Mouse (Mus musculus): Measurements from ENCODE around the gene Dnah9. TPM values are rescaled to one million over a fixed set of nuclear protein-coding genes. Genes with fewer than 3 reads are reported as not detected.

Gene Dnah9
- polyA plus RNA-seq, 1 experiment from 2014 or later, result 0.14 TPM

- Histone ChIP-seq H3K4me1 (ENCODE audit: control insufficient read depth in 2 of 2, insufficient read depth in 2 of 2, low read length in 2 of 2) (no peaks in the 10 kb centered on the region), H3K27me3 (ENCODE audit: control insufficient read depth, insufficient read depth, low read length) (no peaks in the 10 kb centered on the region), H3K4me3 (ENCODE audit: control insufficient read depth in 1 of 2, insufficient read depth in 1 of 2, low read depth in 1 of 2, low read length in 2 of 2) (no peak overlapping the region), H3K9me3 (ENCODE audit: control insufficient read depth, low read length) (no peaks in the 10 kb centered on the region), H3K9ac (ENCODE audit: low read length) (no peak overlapping the region), H3K4me2 (ENCODE audit: low read length) (no peak overlapping the region), H3K36me3 (ENCODE audit: control insufficient read depth, insufficient read depth, low read length) (no peaks in the 10 kb centered on the region), H3K27ac (replicated peaks in 1 of 2; ENCODE audit: control insufficient read depth in 1 of 2, insufficient read depth in 1 of 2, low read depth in 2 of 2, low read length in 2 of 2) (no peak overlapping the region)
- ATAC-seq (ENCODE audit: insufficient number of reproducible peaks, insufficient read depth, low FRiP score, low read depth), result no peak
- WGBS, result 14% methylated on average over 1 of the region's 1 CpGs
These were observed 316.3 kb downstream of the Dnah9 start for GRCm38 (mm10) chr11:65852066-65852465.

GRCm38 (mm10) chr11:65846446-65846845, 321.9 kb downstream of the Dnah9 start:
- no peak for ATAC-seq (ENCODE audit: insufficient number of reproducible peaks, insufficient read depth, low FRiP score, low read depth)
- no peaks in the 10 kb centered on the region for H3K27me3 ChIP-seq (ENCODE audit: control insufficient read depth, insufficient read depth, low read length)
- H3K4me3 ChIP-seq (ENCODE audit: control insufficient read depth in 1 of 2, insufficient read depth in 1 of 2, low read depth in 1 of 2, low read length in 2 of 2), result no peak overlapping the region
- no peaks in the 10 kb centered on the region for H3K9me3 ChIP-seq (ENCODE audit: control insufficient read depth, low read length)
- H3K27ac ChIP-seq (replicated peaks in 1 of 2; ENCODE audit: control insufficient read depth in 1 of 2, insufficient read depth in 1 of 2, low read depth in 2 of 2, low read length in 2 of 2), result no peak overlapping the region
- H3K36me3 ChIP-seq (ENCODE audit: control insufficient read depth, insufficient read depth, low read length), result no peaks in the 10 kb centered on the region
- H3K4me1 ChIP-seq (ENCODE audit: control insufficient read depth in 2 of 2, insufficient read depth in 2 of 2, low read length in 2 of 2), result no peaks in the 10 kb centered on the region
- no peak overlapping the region for H3K9ac ChIP-seq (ENCODE audit: low read length)
- 43% methylated on average over 5 of the region's 5 CpGs for WGBS
- H3K4me2 ChIP-seq (ENCODE audit: low read length), result no peak overlapping the region

- WGBS, result 53% methylated on average over 8 of the region's 8 CpGs
- no peak overlapping the region for H3K9ac ChIP-seq (ENCODE audit: low read length)
- no peaks in the 10 kb centered on the region for H3K27me3 ChIP-seq (ENCODE audit: control insufficient read depth, insufficient read depth, low read length)
- H3K4me2 ChIP-seq (ENCODE audit: low read length), result no peak overlapping the region
- H3K36me3 ChIP-seq (ENCODE audit: control insufficient read depth, insufficient read depth, low read length), result no peaks in the 10 kb centered on the region
- H3K4me3 ChIP-seq (ENCODE audit: control insufficient read depth in 1 of 2, insufficient read depth in 1 of 2, low read depth in 1 of 2, low read length in 2 of 2), result no peak overlapping the region
- 0 out of 4 replicates have a peak overlapping the region, but pooled peaks of 1 of the 2 experiments have one; percentile 1 for H3K27ac ChIP-seq (replicated peaks in 1 of 2; ENCODE audit: control insufficient read depth in 1 of 2, insufficient read depth in 1 of 2, low read depth in 2 of 2, low read length in 2 of 2)
- H3K4me1 ChIP-seq (ENCODE audit: control insufficient read depth in 2 of 2, insufficient read depth in 2 of 2, low read length in 2 of 2), result peaks cover 4 to 5% of the 10 kb centered on the region in 2 experiments; a peak in 2 of 4 replicates
- no peaks in the 10 kb centered on the region for H3K9me3 ChIP-seq (ENCODE audit: control insufficient read depth, low read length)
- no peak for ATAC-seq (ENCODE audit: insufficient number of reproducible peaks, insufficient read depth, low FRiP score, low read depth)
These were observed 329.4 kb downstream of the Dnah9 start for GRCm38 (mm10) chr11:65838999-65839398.

GRCm38 (mm10) chr11:65824556-65824955, 343.8 kb downstream of the Dnah9 start:
- H3K36me3 ChIP-seq (ENCODE audit: control insufficient read depth, insufficient read depth, low read length), result peaks cover 76% of the 10 kb centered on the region
- H3K4me3 ChIP-seq (ENCODE audit: control insufficient read depth in 1 of 2, insufficient read depth in 1 of 2, low read depth in 1 of 2, low read length in 2 of 2), result no peak overlapping the region
- H3K4me2 ChIP-seq (ENCODE audit: low read length), result no peak overlapping the region
- H3K27ac ChIP-seq (replicated peaks in 1 of 2; ENCODE audit: control insufficient read depth in 1 of 2, insufficient read depth in 1 of 2, low read depth in 2 of 2, low read length in 2 of 2), result no peak overlapping the region
- H3K9ac ChIP-seq (ENCODE audit: low read length), result no peak overlapping the region
- no peak for ATAC-seq (ENCODE audit: insufficient number of reproducible peaks, insufficient read depth, low FRiP score, low read depth)
- no peaks in the 10 kb centered on the region for H3K27me3 ChIP-seq (ENCODE audit: control insufficient read depth, insufficient read depth, low read length)
- H3K4me1 ChIP-seq (ENCODE audit: control insufficient read depth in 2 of 2, insufficient read depth in 2 of 2, low read length in 2 of 2), result no peaks in the 10 kb centered on the region
- 79% methylated on average over 3 of the region's 3 CpGs for WGBS
- H3K9me3 ChIP-seq (ENCODE audit: control insufficient read depth, low read length), result no peaks in the 10 kb centered on the region

- Histone ChIP-seq H3K4me3 (ENCODE audit: control insufficient read depth in 1 of 2, insufficient read depth in 1 of 2, low read depth in 1 of 2, low read length in 2 of 2) (no peak overlapping the region), H3K36me3 (ENCODE audit: control insufficient read depth, insufficient read depth, low read length) (peaks cover 75% of the 10 kb centered on the region), H3K9ac (ENCODE audit: low read length) (no peak overlapping the region), H3K27ac (replicated peaks in 1 of 2; ENCODE audit: control insufficient read depth in 1 of 2, insufficient read depth in 1 of 2, low read depth in 2 of 2, low read length in 2 of 2) (no peak overlapping the region), H3K27me3 (ENCODE audit: control insufficient read depth, insufficient read depth, low read length) (no peaks in the 10 kb centered on the region), H3K4me2 (ENCODE audit: low read length) (no peak overlapping the region), H3K4me1 (ENCODE audit: control insufficient read depth in 2 of 2, insufficient read depth in 2 of 2, low read length in 2 of 2) (peaks cover 2 to 5% of the 10 kb centered on the region in 2 experiments; a peak in 1 of 4 replicates), H3K9me3 (ENCODE audit: control insufficient read depth, low read length) (no peaks in the 10 kb centered on the region)
- WGBS, result 10% methylated on average over 7 of the region's 7 CpGs
- ATAC-seq (ENCODE audit: insufficient number of reproducible peaks, insufficient read depth, low FRiP score, low read depth), result no peak
These were observed 347.5 kb downstream of the Dnah9 start for GRCm38 (mm10) chr11:65820877-65821276.

GRCm38 (mm10) chr11:65820280-65820679, 348.1 kb downstream of the Dnah9 start:
- Histone ChIP-seq H3K9me3 (ENCODE audit: control insufficient read depth, low read length) (no peaks in the 10 kb centered on the region), H3K27me3 (ENCODE audit: control insufficient read depth, insufficient read depth, low read length) (no peaks in the 10 kb centered on the region), H3K27ac (replicated peaks in 1 of 2; ENCODE audit: control insufficient read depth in 1 of 2, insufficient read depth in 1 of 2, low read depth in 2 of 2, low read length in 2 of 2) (no peak overlapping the region), H3K36me3 (ENCODE audit: control insufficient read depth, insufficient read depth, low read length) (peaks cover 78% of the 10 kb centered on the region), H3K9ac (ENCODE audit: low read length) (no peak overlapping the region), H3K4me1 (ENCODE audit: control insufficient read depth in 2 of 2, insufficient read depth in 2 of 2, low read length in 2 of 2) (peaks cover 2 to 7% of the 10 kb centered on the region in 2 experiments; a peak in 1 of 4 replicates), H3K4me2 (ENCODE audit: low read length) (no peak overlapping the region), H3K4me3 (ENCODE audit: control insufficient read depth in 1 of 2, insufficient read depth in 1 of 2, low read depth in 1 of 2, low read length in 2 of 2) (no peak overlapping the region)
- 63% methylated on average over 5 of the region's 5 CpGs for WGBS
- no peak for ATAC-seq (ENCODE audit: insufficient number of reproducible peaks, insufficient read depth, low FRiP score, low read depth)

- H3K9me3 ChIP-seq (ENCODE audit: control insufficient read depth, low read length), result no peaks in the 10 kb centered on the region
- no peaks in the 10 kb centered on the region for H3K27me3 ChIP-seq (ENCODE audit: control insufficient read depth, insufficient read depth, low read length)
- no peak overlapping the region for H3K4me3 ChIP-seq (ENCODE audit: control insufficient read depth in 1 of 2, insufficient read depth in 1 of 2, low read depth in 1 of 2, low read length in 2 of 2)
- 56% methylated on average over 1 of the region's 1 CpGs for WGBS
- peaks cover 2 to 7% of the 10 kb centered on the region in 2 experiments; a peak in 1 of 4 replicates for H3K4me1 ChIP-seq (ENCODE audit: control insufficient read depth in 2 of 2, insufficient read depth in 2 of 2, low read length in 2 of 2)
- no peak overlapping the region for H3K27ac ChIP-seq (replicated peaks in 1 of 2; ENCODE audit: control insufficient read depth in 1 of 2, insufficient read depth in 1 of 2, low read depth in 2 of 2, low read length in 2 of 2)
- no peak overlapping the region for H3K9ac ChIP-seq (ENCODE audit: low read length)
- H3K36me3 ChIP-seq (ENCODE audit: control insufficient read depth, insufficient read depth, low read length), result peaks cover 76% of the 10 kb centered on the region
- H3K4me2 ChIP-seq (ENCODE audit: low read length), result no peak overlapping the region
- ATAC-seq (ENCODE audit: insufficient number of reproducible peaks, insufficient read depth, low FRiP score, low read depth), result no peak
These were observed 350.2 kb downstream of the Dnah9 start for GRCm38 (mm10) chr11:65818193-65818592.

GRCm38 (mm10) chr11:65816237-65816636, 352.1 kb downstream of the Dnah9 start:
- 49% methylated on average over 6 of the region's 6 CpGs for WGBS
- no peak for ATAC-seq (ENCODE audit: insufficient number of reproducible peaks, insufficient read depth, low FRiP score, low read depth)
- Histone ChIP-seq H3K9me3 (ENCODE audit: control insufficient read depth, low read length) (no peaks in the 10 kb centered on the region), H3K36me3 (ENCODE audit: control insufficient read depth, insufficient read depth, low read length) (peaks cover 57% of the 10 kb centered on the region), H3K4me1 (ENCODE audit: control insufficient read depth in 2 of 2, insufficient read depth in 2 of 2, low read length in 2 of 2) (peaks cover 4 to 17% of the 10 kb centered on the region in 2 experiments; a peak in 2 of 4 replicates), H3K27me3 (ENCODE audit: control insufficient read depth, insufficient read depth, low read length) (no peaks in the 10 kb centered on the region), H3K4me2 (ENCODE audit: low read length) (no peak overlapping the region), H3K9ac (ENCODE audit: low read length) (no peak overlapping the region), H3K27ac (replicated peaks in 1 of 2; ENCODE audit: control insufficient read depth in 1 of 2, insufficient read depth in 1 of 2, low read depth in 2 of 2, low read length in 2 of 2) (no peak overlapping the region), H3K4me3 (ENCODE audit: control insufficient read depth in 1 of 2, insufficient read depth in 1 of 2, low read depth in 1 of 2, low read length in 2 of 2) (no peak overlapping the region)
